ENCODE assay signal across 27 mouse cellular contexts in genomic region chr2:62585769-62586168, GRCm38 (mm10). TPM values are rescaled to one million over a fixed set of nuclear protein-coding genes. Genes with fewer than 3 reads are reported as not detected.
DNase-seq lines count a peak whose midpoint lies in the region; ATAC-seq and TF ChIP-seq lines count a peak whose summit lies in the region.
"Had no signal": no experiment of that assay in that cellular context is flagged by ENCODE, and none has a peak within 500 bp of the region (broad histone marks: within the 10 kb centered on the region; RNA-seq: fewer than 3 reads in every experiment).

No protein-coding gene starts in this region.

- no peak for TF ChIP-seq POLR2A in MEL (IDR thresholded peaks at IDR 0.05; ENCODE audit: control insufficient read depth in 1 of 2, insufficient read depth in 1 of 2, low read depth in 1 of 2, low read length in 2 of 2, poor library complexity in 1 of 2)

- TF ChIP-seq RAD21 in MEL (IDR thresholded peaks at IDR 0.05; ENCODE audit: low read depth, low read length) = no peak

- ATAC-seq in hematopoietic stem cell, adult 5-6 weeks (replicated peaks in 1 of 2; ENCODE audit: insufficient read depth in 1 of 2, low FRiP score in 2 of 2, low TSS enrichment in 1 of 2, low read depth in 1 of 2, poor library complexity in 2 of 2, severe bottlenecking in 2 of 2) = peak; percentile 17 to 36; a peak in 2 of 4 replicates
- ATAC-seq: CD4-positive, CD25-positive, alpha-beta regulatory T cell, adult 4 months; forebrain, embryonic 13.5 days; forebrain, embryonic 16.5 days; hindbrain, embryonic 16.5 days; intestine, embryonic 15.5 days; Patski had no signal

- H3K27me3 ChIP-seq in MEL (ENCODE audit: control insufficient read depth in 1 of 2, insufficient read depth in 2 of 2, low read length in 2 of 2) = no peaks in the 10 kb centered on the region
- H3K27me3 ChIP-seq: embryonic facial prominence, embryonic 13.5 days; forebrain, embryonic 13.5 days; hindbrain, embryonic 13.5 days; intestine, embryonic 15.5 days; Patski had no signal

- no peaks in the 10 kb centered on the region for H3K79me2 ChIP-seq in MEL (ENCODE audit: control insufficient read depth, insufficient read depth, low read length, poor library complexity)

- H3K9me3 ChIP-seq in MEL (replicated peaks; ENCODE audit: insufficient read depth, low read length) = no peaks in the 10 kb centered on the region
- H3K9me3 ChIP-seq: embryonic facial prominence, embryonic 10.5 days; embryonic facial prominence, embryonic 13.5 days; forebrain, embryonic 13.5 days; hindbrain, embryonic 10.5 days; hindbrain, embryonic 13.5 days; intestine, embryonic 15.5 days had no signal

- H3K27ac ChIP-seq in MEL (ENCODE audit: control insufficient read depth, low read depth, low read length) = no peak overlapping the region
- H3K27ac ChIP-seq: embryonic facial prominence, embryonic 10.5 days; embryonic facial prominence, embryonic 13.5 days; forebrain, embryonic 13.5 days; hindbrain, embryonic 10.5 days; hindbrain, embryonic 13.5 days; intestine, embryonic 15.5 days had no signal

- peak; percentile 91 for DNase-seq in 416B (ENCODE audit: low read depth)
- peak; percentile 31 for DNase-seq in MEL (ENCODE audit: low read depth, low spot score)
- DNase-seq in kidney, postnatal 4 days = no peak
- DNase-seq in left cerebral cortex, postnatal 14 days (ENCODE audit: low spot score in 2 of 2) = no peak
- no peak for DNase-seq in retina, postnatal 1 day
- DNase-seq: adrenal gland, postnatal 10 days; adrenal gland, postnatal 36 days; cerebellum, adult 2 months; cerebellum, adult 9-11 months; cerebellum, postnatal 25 days; embryo, embryonic 11 days; gastrocnemius, postnatal 10 days; gastrocnemius, postnatal 36 days; heart, adult 11 months had no signal

- intact Hi-C loops in left cerebral cortex, postnatal 14 days (cut with DNase I) = no loop called here

- H3K4me3 ChIP-seq in MEL (ENCODE audit: control insufficient read depth in 1 of 2, insufficient read depth in 1 of 2, low read depth in 2 of 2, low read length in 2 of 2) = no peak overlapping the region
- H3K4me3 ChIP-seq: embryonic facial prominence, embryonic 10.5 days; embryonic facial prominence, embryonic 13.5 days; erythroblast, embryonic 14.5 days; forebrain, embryonic 13.5 days; hindbrain, embryonic 10.5 days; hindbrain, embryonic 13.5 days; intestine, embryonic 15.5 days had no signal

- peaks cover 5 to 19% of the 10 kb centered on the region in 2 experiments; a peak in 3 of 4 replicates for H3K4me1 ChIP-seq in MEL (ENCODE audit: control insufficient read depth in 1 of 2, insufficient read depth in 2 of 2, low read length in 2 of 2)
- H3K4me1 ChIP-seq: embryonic facial prominence, embryonic 10.5 days; embryonic facial prominence, embryonic 13.5 days; forebrain, embryonic 13.5 days; hindbrain, embryonic 10.5 days; hindbrain, embryonic 13.5 days had no signal

- TF ChIP-seq CTCF in MEL (IDR thresholded peaks at IDR 0.05 in 2 of 3, conservative IDR thresholded peaks at IDR 0.05 in 1 of 3; ENCODE audit: control insufficient read depth in 1 of 3, insufficient read depth in 1 of 3, low read depth in 2 of 3, low read length in 3 of 3, poor library complexity in 1 of 3, severe bottlenecking in 1 of 3) = no peak

- peaks cover 0 to 17% of the 10 kb centered on the region in 2 experiments; a peak in 2 of 4 replicates for H3K36me3 ChIP-seq in MEL (ENCODE audit: control insufficient read depth in 1 of 2, insufficient read depth in 2 of 2, low read length in 2 of 2)
- H3K36me3 ChIP-seq: embryonic facial prominence, embryonic 10.5 days; embryonic facial prominence, embryonic 13.5 days; hindbrain, embryonic 10.5 days; hindbrain, embryonic 13.5 days; intestine, embryonic 15.5 days had no signal

- no peak overlapping the region for H3K9ac ChIP-seq in MEL (ENCODE audit: control insufficient read depth, low read depth, low read length, poor library complexity, severe bottlenecking)
- H3K9ac ChIP-seq: embryonic facial prominence, embryonic 13.5 days; forebrain, embryonic 13.5 days; hindbrain, embryonic 13.5 days; intestine, embryonic 15.5 days had no signal

- TF ChIP-seq EP300 in MEL (IDR thresholded peaks at IDR 0.05; ENCODE audit: low read depth in 1 of 2, low read length in 2 of 2) = 0 out of 4 replicates have a peak, but pooled peaks have one; percentile 21 to 23

TF ChIP-seq in MEL, 35 proteins besides CTCF, POLR2A, EP300 and RAD21:
- TF ChIP-seq TCF12 (IDR thresholded peaks at IDR 0.05; ENCODE audit: low read depth, low read length) (peak; percentile 31; the same call in 1 of the 2 replicates), SIN3A (IDR thresholded peaks at IDR 0.05; ENCODE audit: low read length) (no peak), HCFC1 (IDR thresholded peaks at IDR 0.05; ENCODE audit: low read depth, low read length) (no peak), MYB (IDR thresholded peaks at IDR 0.05; ENCODE audit: low read depth, low read length) (no peak), MYC (IDR thresholded peaks at IDR 0.05; ENCODE audit: low read depth, low read length) (no peak), GATA1 (IDR thresholded peaks at IDR 0.05; ENCODE audit: low read depth, low read length) (peak; percentile 50; the same call in 1 of the 2 replicates), MEF2A (IDR thresholded peaks at IDR 0.05; ENCODE audit: extremely low read depth, insufficient replicate concordance, low read depth, low read length, poor library complexity, severe bottlenecking) (no peak), ZKSCAN1 (IDR thresholded peaks at IDR 0.05; ENCODE audit: low read depth, low read length) (no peak), UBTF (IDR thresholded peaks at IDR 0.05; ENCODE audit: borderline replicate concordance, insufficient read depth, low read depth, low read length) (no peak), USF2 (IDR thresholded peaks at IDR 0.05; ENCODE audit: borderline replicate concordance in 1 of 2, insufficient read depth in 1 of 2, low read depth in 1 of 2, low read length in 2 of 2) (no peak), KAT2A (conservative IDR thresholded peaks at IDR 0.05; ENCODE audit: low read depth, low read length) (no peak), SMC3 (IDR thresholded peaks at IDR 0.05; ENCODE audit: low read depth, low read length) (no peak), MXI1 (IDR thresholded peaks at IDR 0.05; ENCODE audit: low read depth, low read length) (no peak), MAFK (IDR thresholded peaks at IDR 0.05; ENCODE audit: borderline replicate concordance, low read depth, low read length) (no peak), ETS1 (IDR thresholded peaks at IDR 0.05; ENCODE audit: low read depth, low read length) (0 out of 2 replicates have a peak, but pooled peaks have one; percentile 15), NRF1 (IDR thresholded peaks at IDR 0.05; ENCODE audit: insufficient read depth, low read depth, low read length, poor library complexity, severe bottlenecking) (no peak), GABPA (IDR thresholded peaks at IDR 0.05; ENCODE audit: low read depth, low read length) (no peak), RCOR1 (IDR thresholded peaks at IDR 0.05; ENCODE audit: low read depth, low read length) (0 out of 2 replicates have a peak, but pooled peaks have one; percentile 19)

RNA-seq across cellular contexts. Expression of gene Fap, which starts 11.9 kb away (rescaled TPM):
- total RNA-seq in MEL (2012; rRNA removed) = 0.07 and 0.23 TPM in 2 replicates
- under 1 TPM in 1 of 2 experiments, not detected in 1; 0.17 TPM for polyA plus RNA-seq in MEL (2012; ENCODE audit: insufficient read depth in 1 of 2, insufficient read length in 2 of 2, low read depth in 1 of 2, low replicate concordance in 2 of 2, missing spikeins in 1 of 2)
- 2.2 and 13.9 TPM in 2 replicates for total RNA-seq in hematopoietic stem cell, adult 5-6 weeks (2017)
- 1 to 10 TPM; 3.3 to 3.6 TPM for total RNA-seq in left cerebral cortex, postnatal 14 days (2021)
- polyA plus RNA-seq: C2C12; erythroblast, embryonic 14.5 days; Patski had no signal

Comparison
In these comparisons a context has a peak if more than half of its experiments do, and no peak if none do; other contexts are left out.
1. DNase-seq: peak in 416B (single experiment) and MEL (single experiment); none in kidney, postnatal 4 days (0 of 2), left cerebral cortex, postnatal 14 days (0 of 2) and retina, postnatal 1 day (single experiment).